Mouse (Mus musculus) midbrain, embryonic 13.5 days (tissue): ENCODE measurements around the gene Zdhhc14. TPM values are rescaled to one million over a fixed set of nuclear protein-coding genes. Genes with fewer than 3 reads are reported as not detected.
A peak's percentile ranks its signal among the peaks of the same experiment; 100 is the strongest.

Source experiments
- ATAC-seq: fragments of 200-750 bp; cut with Nextera tagmentation; 2 replicates; pipeline ENCODE4 v1.8.0; 2017; ENCODE audit warnings: mild to moderate bottlenecking, moderate TSS enrichment, moderate library complexity
- H3K27ac ChIP-seq: fragments of 300-500 bp; sonication (generic); 2 replicates; pipeline ENCODE4 v1.5.1; 2015; ENCODE audit warnings: inconsistent platforms, mild to moderate bottlenecking, moderate library complexity
- H3K27me3 ChIP-seq: fragments of 300-500 bp; sonication (generic); 2 replicates; pipeline ENCODE4 v1.6.1; 2015; ENCODE audit warnings: mild to moderate bottlenecking, inconsistent platforms
- H3K36me3 ChIP-seq: fragments of 300-500 bp; sonication (generic); 2 replicates; pipeline ENCODE4 v1.6.1; 2015; ENCODE audit warnings: mild to moderate bottlenecking, inconsistent platforms
- H3K4me1 ChIP-seq: fragments of 300-500 bp; sonication (generic); replicated peaks from 2 replicates; pipeline ENCODE4 v1.6.1; 2015; ENCODE audit warnings: inconsistent platforms
- H3K4me2 ChIP-seq: fragments of 300-500 bp; sonication (generic); replicated peaks from 2 replicates; pipeline ENCODE4 v1.6.1; 2015; ENCODE audit warnings: moderate library complexity, mild to moderate bottlenecking, inconsistent platforms
- H3K4me3 ChIP-seq: fragments of 300-500 bp; sonication (generic); replicated peaks from 2 replicates; pipeline ENCODE4 v1.5.1; 2015; ENCODE audit warnings: mild to moderate bottlenecking, inconsistent platforms
- H3K9ac ChIP-seq: fragments of 300-500 bp; sonication (generic); replicated peaks from 2 replicates; pipeline ENCODE4 v1.6.1; 2015; ENCODE audit warnings: mild to moderate bottlenecking, inconsistent platforms
- H3K9me3 ChIP-seq: fragments of 300-500 bp; sonication (generic); 2 replicates; pipeline ENCODE4 v1.6.1; 2016; ENCODE audit warnings: mild to moderate bottlenecking, inconsistent platforms
- WGBS: fragments of 180-500 bp; shearing (Covaris S2); methylation state at CpG from one replicate; pipeline ENCODE4 v1.1.7; 2015; 5-methylcytosine and 5-hydroxymethylcytosine counted together
- polyA plus RNA-seq: library from polyadenylated mRNA; unstranded; fragments of >200 nt; fragmentation: Nextera tagmentation; extraction: Ambion mirVana; gene quantifications from 2 replicates; pipeline ENCODE4 v1.2.1, GENCODE M21; 2015

Zdhhc14 gene
- polyA plus RNA-seq, 1 experiment from 2014 or later = 5.8 TPM

DNA sequence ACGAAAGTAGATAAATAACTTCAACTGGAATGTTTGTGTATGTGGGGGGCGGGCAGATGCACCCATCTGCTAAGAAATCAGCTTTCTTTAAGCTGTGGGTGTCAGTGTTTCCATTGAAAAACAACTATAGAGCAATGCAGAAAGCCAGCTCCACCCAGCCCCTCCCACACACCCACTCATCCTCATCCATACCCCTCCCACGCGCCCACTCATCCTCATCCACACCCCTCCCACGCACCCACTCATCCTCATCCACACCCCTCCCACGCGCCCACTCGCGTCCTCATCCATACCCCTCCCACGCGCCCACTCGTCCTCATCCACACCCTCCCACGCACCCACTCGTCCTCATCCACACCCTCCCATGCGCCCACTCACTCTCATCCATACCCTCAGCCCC, 264.5 kb downstream of the Zdhhc14 start:
- Histone ChIP-seq H3K27ac (no peak overlapping the region), H3K9me3 (no peaks in the 10 kb centered on the region), H3K9ac (no peak overlapping the region), H3K4me1 (peaks cover 7% of the 10 kb centered on the region), H3K27me3 (no peaks in the 10 kb centered on the region), H3K4me3 (no peak overlapping the region), H3K4me2 (no peak overlapping the region), H3K36me3 (no peaks in the 10 kb centered on the region)
- WGBS = 84% methylated on average over 15 of the region's 15 CpGs
- ATAC-seq = no peak

DNA sequence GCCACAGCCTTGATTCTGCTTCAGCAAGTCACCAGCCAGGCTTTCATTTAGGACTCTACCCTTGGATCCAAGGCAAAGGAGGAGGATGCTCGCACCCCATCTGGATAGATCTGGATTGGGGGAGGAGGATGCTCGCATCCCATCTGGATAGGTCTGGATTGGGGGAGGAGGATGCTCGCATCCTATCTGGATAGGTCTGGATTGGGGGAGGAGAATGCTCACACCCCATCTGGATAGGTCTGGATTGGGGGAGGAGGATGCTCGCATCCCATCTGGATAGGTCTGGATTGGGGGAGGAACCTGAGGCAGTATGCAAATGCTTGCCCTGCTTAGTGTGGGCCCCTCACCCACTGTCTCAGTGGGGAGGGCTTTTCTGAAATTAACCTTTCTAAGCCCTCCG, 271.4 kb downstream of the Zdhhc14 start:
- Histone ChIP-seq H3K27ac (no peak overlapping the region), H3K9ac (no peak overlapping the region), H3K4me2 (no peak overlapping the region), H3K4me3 (no peak overlapping the region), H3K4me1 (no peaks in the 10 kb centered on the region), H3K36me3 (no peaks in the 10 kb centered on the region), H3K9me3 (no peaks in the 10 kb centered on the region), H3K27me3 (no peaks in the 10 kb centered on the region)
- no peak for ATAC-seq
- 88% methylated on average over 5 of the region's 5 CpGs for WGBS

DNA sequence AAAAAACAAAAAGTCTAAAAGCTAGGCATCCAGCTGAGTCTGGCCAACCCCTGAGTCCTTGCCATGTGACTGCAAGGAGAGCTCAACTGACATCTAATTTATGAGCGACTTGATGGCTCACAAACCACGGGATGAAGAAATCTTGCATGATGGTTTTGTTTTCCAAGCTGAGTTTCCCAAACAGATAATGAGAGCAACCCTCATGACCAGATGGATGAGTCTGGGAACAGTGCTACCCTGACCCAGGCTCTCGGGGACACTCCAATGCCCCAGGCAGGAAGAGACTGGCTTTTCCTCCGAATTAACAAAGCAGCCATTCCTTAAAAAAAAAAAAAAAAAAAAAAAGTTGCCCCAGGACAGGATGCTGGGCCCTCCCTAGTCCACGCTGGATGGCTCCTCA, 271.9 kb downstream of the Zdhhc14 start:
- Histone ChIP-seq H3K4me3 (no peak overlapping the region), H3K27me3 (peaks cover 2% of the 10 kb centered on the region), H3K27ac (no peak overlapping the region), H3K4me2 (no peak overlapping the region), H3K9ac (no peak overlapping the region), H3K36me3 (no peaks in the 10 kb centered on the region), H3K9me3 (no peaks in the 10 kb centered on the region), H3K4me1 (no peaks in the 10 kb centered on the region)
- ATAC-seq = no peak
- 65% methylated on average over 5 of the region's 5 CpGs for WGBS

DNA sequence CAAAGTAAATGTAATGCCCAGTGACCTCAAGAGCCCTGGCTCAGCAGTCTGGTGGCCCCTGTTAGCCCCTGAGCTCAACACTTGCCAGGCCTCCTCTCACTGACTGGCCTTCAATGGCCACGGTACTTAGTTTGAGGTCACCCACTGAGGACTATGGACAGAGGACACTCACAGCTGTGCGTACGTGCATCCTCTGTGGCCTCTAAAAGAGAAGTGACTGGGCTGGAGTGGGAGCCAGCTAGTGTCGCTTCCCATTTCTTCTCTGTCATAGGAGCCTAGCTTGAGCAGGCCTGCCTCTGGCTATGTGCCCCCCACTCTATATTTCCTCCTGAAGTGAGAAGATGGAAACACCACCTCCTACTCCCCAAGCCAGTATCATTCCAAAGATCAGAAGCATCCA, 273.4 kb downstream of the Zdhhc14 start:
- no peak overlapping the region for H3K9ac ChIP-seq
- peaks cover 12% of the 10 kb centered on the region for H3K4me1 ChIP-seq
- 78% methylated on average over 4 of the region's 4 CpGs for WGBS
- H3K36me3 ChIP-seq = no peaks in the 10 kb centered on the region
- no peak overlapping the region for H3K4me2 ChIP-seq
- H3K27me3 ChIP-seq = peaks cover 5% of the 10 kb centered on the region
- H3K27ac ChIP-seq = no peak overlapping the region
- no peak for ATAC-seq
- H3K4me3 ChIP-seq = no peak overlapping the region
- no peaks in the 10 kb centered on the region for H3K9me3 ChIP-seq

DNA sequence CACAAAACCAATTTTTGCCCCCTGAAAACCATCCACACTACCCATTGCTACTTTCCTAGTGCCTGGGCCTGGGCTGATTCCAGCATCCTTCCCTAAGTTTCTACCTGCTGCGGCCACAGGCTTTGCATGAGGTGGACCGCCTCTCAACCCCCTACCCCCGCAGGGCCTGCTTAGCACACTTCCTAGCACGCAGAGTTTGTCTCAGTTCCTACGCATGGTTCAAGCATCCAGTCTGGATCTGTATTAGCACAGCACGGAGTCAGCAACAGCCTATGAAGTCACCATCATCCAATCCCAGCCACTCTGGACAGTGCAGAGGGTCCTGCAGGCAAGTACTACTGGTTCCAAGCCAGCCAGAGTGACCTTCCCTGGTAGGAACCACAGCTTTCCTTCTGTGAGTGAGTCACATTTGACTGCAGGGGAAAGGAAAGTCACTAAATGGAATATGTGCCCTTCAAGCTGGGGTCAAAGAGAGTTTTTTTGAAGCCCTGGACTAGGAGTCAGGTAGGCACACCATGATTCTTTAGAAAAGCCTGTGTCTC, 275.9 kb downstream of the Zdhhc14 start:
- whole genome bisulfite sequencing = 58% methylated on average over 6 of the region's 6 CpGs
- Histone ChIP-seq H3K9me3 (no peaks in the 10 kb centered on the region), H3K27ac (no peak overlapping the region), H3K9ac (no peak overlapping the region), H3K4me3 (no peak overlapping the region), H3K27me3 (peaks cover 5% of the 10 kb centered on the region), H3K4me2 (no peak overlapping the region), H3K36me3 (no peaks in the 10 kb centered on the region), H3K4me1 (peaks cover 17% of the 10 kb centered on the region)
- no peak for ATAC-seq

DNA sequence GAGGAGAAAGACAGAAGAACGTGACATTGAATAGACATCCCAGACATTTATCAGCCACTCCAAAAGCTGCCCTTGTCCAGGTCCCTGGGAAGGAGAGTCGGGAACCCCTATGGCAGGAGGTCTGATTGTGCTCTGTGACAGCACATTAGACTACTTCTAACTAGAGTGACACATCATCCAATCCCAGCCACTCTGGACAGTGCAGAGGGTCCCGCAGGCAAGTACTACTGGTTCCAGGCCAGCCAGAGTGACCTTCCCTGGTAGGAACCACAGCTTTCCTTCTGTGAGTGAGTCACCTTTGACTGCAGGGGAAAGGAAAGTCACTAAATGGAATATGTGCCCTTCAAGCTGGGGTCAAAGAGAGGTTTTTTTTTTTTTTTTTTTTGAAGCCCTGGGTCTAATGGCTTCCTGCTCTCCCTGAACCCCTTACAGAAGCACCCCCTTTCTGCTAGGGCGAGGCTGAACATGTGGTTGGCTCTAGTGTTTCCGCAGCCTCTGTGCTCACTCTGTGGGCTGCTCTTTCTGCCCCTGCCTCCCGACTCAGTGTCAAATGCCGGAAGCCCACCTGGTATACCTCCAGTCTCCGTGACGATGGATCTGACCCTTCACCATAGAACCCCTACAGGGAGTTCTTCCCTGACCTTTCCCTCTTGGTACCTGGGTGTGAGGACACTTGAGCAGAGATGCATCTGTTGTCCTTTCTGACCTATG, 276.6 kb downstream of the Zdhhc14 start:
- WGBS = 88% methylated on average over 9 of the region's 9 CpGs
- no peak overlapping the region for H3K9ac ChIP-seq
- no peak overlapping the region for H3K27ac ChIP-seq
- no peak for ATAC-seq
- peaks cover 5% of the 10 kb centered on the region for H3K27me3 ChIP-seq
- peaks cover 17% of the 10 kb centered on the region for H3K4me1 ChIP-seq
- H3K4me3 ChIP-seq = no peak overlapping the region
- no peak overlapping the region for H3K4me2 ChIP-seq
- H3K36me3 ChIP-seq = no peaks in the 10 kb centered on the region
- H3K9me3 ChIP-seq = no peaks in the 10 kb centered on the region

DNA sequence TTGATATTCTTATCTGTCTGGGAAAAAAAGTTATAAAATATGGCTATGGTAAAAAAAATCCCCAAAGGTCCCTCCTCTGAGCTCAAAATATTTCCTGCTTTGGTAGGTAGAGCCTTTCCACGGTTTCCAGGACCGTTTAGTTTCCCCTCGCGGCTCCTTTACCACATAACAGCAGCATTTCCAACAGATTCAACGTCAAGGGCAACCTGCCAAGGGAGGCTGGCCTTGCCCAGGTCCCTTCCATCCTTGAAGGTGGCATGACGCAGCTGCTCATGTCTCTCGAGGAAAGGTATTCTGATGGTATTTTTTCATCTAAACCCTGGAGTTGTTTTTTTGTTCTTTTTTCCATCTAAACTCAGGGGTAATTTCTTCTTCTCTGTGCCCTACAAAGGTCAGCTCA, 277.4 kb downstream of the Zdhhc14 start:
- Histone ChIP-seq H3K27me3 (peaks cover 5% of the 10 kb centered on the region), H3K4me2 (peak overlapping the region; percentile 56), H3K36me3 (no peaks in the 10 kb centered on the region), H3K9ac (0 out of 2 replicates have a peak overlapping the region, but pooled peaks have one; percentile 36), H3K4me3 (peak overlapping the region; percentile 29; the same call in 1 of the 2 replicates), H3K9me3 (no peaks in the 10 kb centered on the region), H3K27ac (peak overlapping the region; percentile 70; the same call in 1 of the 2 replicates), H3K4me1 (peaks cover 17% of the 10 kb centered on the region)
- 48% methylated on average over 7 of the region's 7 CpGs for WGBS
- no peak for ATAC-seq

DNA sequence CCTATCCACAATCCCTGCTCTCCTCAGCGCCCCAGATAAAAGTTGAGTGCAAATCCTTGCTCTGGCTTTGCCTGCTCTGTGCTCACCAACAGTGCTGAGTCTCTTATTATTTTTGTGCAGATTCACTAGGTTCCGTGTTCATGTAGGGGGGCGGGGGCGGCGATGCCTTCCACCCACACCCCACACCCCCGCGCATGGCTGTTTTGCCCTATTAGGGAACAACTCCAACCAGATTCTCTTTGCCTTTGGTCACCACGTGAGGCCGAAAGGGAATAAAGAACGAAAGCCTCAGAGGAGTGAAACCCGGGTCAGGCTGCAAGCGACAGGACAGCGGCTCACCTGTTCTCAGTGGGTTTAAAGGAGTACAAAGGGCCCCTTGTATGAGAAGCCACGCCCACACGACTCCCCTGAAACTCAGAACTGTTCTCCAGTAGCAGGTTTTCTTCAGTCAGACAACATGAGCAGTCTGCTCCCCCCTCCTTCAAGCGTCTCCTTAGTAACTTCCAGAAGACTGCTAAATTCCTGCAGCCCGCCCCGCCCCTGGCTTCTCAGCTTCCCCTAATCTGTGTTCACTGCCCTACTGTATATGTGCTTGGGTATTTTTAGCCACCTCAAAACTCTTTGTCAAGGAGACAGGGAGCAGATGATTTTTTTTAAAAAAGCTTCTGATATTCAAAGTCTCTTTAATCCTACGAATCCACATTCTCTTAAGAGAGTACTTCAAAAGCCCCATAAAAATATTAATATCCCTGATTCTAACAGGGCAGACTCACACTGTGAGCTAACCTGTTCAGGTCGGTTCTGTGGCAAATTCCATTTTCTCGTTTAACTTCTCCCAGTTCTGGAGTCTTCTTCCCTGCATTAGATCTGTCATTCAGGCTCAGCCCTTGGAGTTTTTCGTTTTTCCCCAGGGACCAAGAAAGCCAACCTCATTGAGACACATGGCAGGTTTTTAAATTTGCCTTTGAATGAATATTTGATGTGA, 278.2 kb downstream of the Zdhhc14 start:
- Histone ChIP-seq H3K4me3 (peak overlapping the region; percentile 29), H3K27me3 (peaks cover 5% of the 10 kb centered on the region), H3K9ac (0 out of 2 replicates have a peak overlapping the region, but pooled peaks have one; percentile 36), H3K27ac (peak overlapping the region; percentile 70; the same call in 1 of the 2 replicates), H3K4me1 (peaks cover 17% of the 10 kb centered on the region), H3K4me2 (peak overlapping the region; percentile 56), H3K9me3 (no peaks in the 10 kb centered on the region; the same call in 1 of the 2 replicates), H3K36me3 (no peaks in the 10 kb centered on the region)
- ATAC-seq = peak; percentile 90
- WGBS = 10% methylated on average over 22 of the region's 22 CpGs

DNA sequence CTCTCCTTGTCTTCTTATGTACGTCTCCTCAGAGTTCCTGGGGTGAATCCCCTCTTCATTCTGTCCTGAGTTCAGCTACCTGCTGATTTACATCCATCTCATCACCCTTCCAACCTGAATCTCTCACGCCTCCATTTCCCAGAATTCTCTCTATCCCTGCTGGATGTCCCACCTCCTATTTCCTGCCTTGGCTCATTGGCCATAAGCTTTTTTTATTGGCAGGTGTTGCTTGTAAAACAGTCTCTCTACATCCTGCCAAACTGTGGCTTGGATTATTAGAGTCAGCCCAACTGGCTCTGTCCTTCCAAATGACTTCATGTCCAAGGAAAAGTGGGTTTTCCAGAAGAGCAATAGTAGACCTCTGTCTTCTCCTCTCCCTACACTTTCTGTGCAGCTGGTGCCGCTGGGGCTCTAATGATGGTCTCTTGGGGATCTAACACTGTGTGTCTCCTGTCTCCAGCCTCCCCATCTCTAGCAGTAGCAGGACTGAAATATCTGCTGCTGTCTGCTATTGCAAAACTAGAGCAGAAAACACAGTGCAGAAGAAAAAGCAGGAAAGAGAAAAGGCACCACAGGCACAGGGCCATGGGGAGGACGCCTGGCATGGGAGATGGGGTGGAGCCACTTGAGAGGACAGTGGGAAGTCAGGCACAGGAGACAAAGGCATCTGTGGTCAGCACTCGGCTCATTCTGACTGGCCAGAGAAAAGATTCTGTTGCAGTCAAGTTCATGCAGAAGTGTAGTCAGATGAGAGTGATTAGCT, 288.0 kb downstream of the Zdhhc14 start:
- no peak overlapping the region for H3K4me3 ChIP-seq
- no peak overlapping the region for H3K27ac ChIP-seq
- H3K4me2 ChIP-seq = no peak overlapping the region
- H3K36me3 ChIP-seq = no peaks in the 10 kb centered on the region
- H3K27me3 ChIP-seq = no peaks in the 10 kb centered on the region
- no peaks in the 10 kb centered on the region; the same call in 1 of the 2 replicates for H3K9me3 ChIP-seq
- ATAC-seq = no peak
- 78% methylated on average over 5 of the region's 5 CpGs for WGBS
- no peaks in the 10 kb centered on the region for H3K4me1 ChIP-seq
- no peak overlapping the region for H3K9ac ChIP-seq

DNA sequence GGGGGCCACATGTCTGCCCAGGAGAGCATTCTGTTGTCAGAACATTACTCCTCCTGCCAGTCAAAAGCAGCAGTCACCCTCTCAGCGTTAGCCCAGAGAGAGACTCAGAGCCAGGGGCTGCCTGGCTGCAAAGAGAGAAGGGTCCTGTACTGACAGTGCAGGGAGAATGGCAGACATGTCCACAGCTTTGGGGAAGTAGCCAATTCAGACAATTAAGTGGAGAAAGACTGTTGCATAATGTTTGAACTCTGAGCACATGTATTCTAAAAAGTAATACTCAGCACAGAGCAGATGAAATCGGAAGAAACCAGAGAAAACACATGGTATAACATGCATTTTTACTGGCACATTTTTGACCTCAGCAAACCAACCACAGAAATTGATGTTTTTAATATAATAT, 292.9 kb downstream of the Zdhhc14 start:
- H3K36me3 ChIP-seq = no peaks in the 10 kb centered on the region

DNA sequence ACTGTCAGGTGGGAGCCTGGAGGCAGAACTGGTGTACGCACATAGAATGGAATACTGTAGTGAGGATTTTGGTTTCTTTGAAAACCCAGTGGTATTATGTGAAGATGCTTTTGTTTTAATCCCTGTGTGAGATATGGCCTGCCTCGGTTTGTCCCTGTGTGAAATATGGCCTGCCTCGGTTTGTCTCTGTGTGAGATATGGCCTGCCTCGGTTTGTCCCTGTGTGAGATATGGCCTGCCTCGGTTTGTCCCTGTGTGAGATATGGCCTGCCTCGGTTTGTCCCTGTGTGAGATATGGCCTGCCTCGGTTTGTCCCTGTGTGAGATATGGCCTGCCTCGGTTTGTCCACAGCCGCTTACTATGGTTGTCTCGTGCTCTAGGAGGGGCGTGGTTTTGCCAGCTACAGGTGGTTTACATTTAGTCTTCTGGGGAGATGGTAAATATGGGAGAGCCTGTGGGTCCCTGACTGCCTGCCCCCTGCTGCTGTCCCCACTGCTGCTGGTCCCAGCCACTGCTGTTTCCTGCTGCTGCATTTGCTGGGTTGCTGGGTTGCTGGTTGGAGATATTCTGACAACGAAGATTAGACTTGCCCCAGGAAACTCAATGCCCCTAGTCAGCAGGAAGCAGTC, 299.9 kb downstream of the Zdhhc14 start:
- Histone ChIP-seq H3K27ac (no peak overlapping the region), H3K9me3 (0 out of 2 replicates have a peak, but pooled peaks cover 3% of the 10 kb centered on the region), H3K27me3 (no peaks in the 10 kb centered on the region), H3K36me3 (no peaks in the 10 kb centered on the region), H3K4me3 (no peak overlapping the region), H3K4me2 (no peak overlapping the region), H3K4me1 (no peaks in the 10 kb centered on the region), H3K9ac (no peak overlapping the region)
- WGBS = 90% methylated on average over 12 of the region's 12 CpGs
- ATAC-seq = no peak

More for the DNA sequence above, 292.9 kb downstream of the Zdhhc14 start:
- Histone ChIP-seq H3K9me3 (0 out of 2 replicates have a peak, but pooled peaks cover 7% of the 10 kb centered on the region), H3K4me1 (no peaks in the 10 kb centered on the region), H3K9ac (no peak overlapping the region), H3K27ac (no peak overlapping the region), H3K27me3 (no peaks in the 10 kb centered on the region), H3K4me2 (no peak overlapping the region), H3K4me3 (no peak overlapping the region)
- 64% methylated on average over 2 of the region's 2 CpGs for WGBS
- no peak for ATAC-seq
